Mouse (Mus musculus): ENCODE measurements around the gene Adamts20. TPM values are rescaled to one million over a fixed set of nuclear protein-coding genes. Genes with fewer than 3 reads are reported as not detected.

Gene Adamts20
- total and polyA plus RNA-seq, 3 experiments: 2.1 to 3.6 TPM; not detected in 1

GRCm38 (mm10) chr15:94478706-94479105 is 13.5 kb upstream of the Adamts20 start:
- peak overlapping the region; percentile 69 for H3K9ac ChIP-seq (ENCODE audit: control insufficient read depth, low read depth, low read length, poor library complexity, severe bottlenecking)
- peaks cover 0 to 42% of the 10 kb centered on the region in 2 experiments; a peak in 2 of 4 replicates for H3K36me3 ChIP-seq (ENCODE audit: control insufficient read depth in 1 of 2, insufficient read depth in 2 of 2, low read length in 2 of 2)
- H3K27ac ChIP-seq (ENCODE audit: control insufficient read depth, low read depth, low read length): peak overlapping the region; percentile 95
- no peaks in the 10 kb centered on the region for H3K27me3 ChIP-seq (ENCODE audit: control insufficient read depth in 1 of 2, insufficient read depth in 2 of 2, low read length in 2 of 2)
- no peaks in the 10 kb centered on the region for H3K9me3 ChIP-seq (replicated peaks; ENCODE audit: insufficient read depth, low read length)
- peak overlapping the region; percentile 48 to 59 for H3K4me3 ChIP-seq (ENCODE audit: control insufficient read depth in 1 of 2, insufficient read depth in 1 of 2, low read depth in 2 of 2, low read length in 2 of 2)
- peaks cover 35 to 38% of the 10 kb centered on the region in 2 experiments for H3K4me1 ChIP-seq (ENCODE audit: control insufficient read depth in 1 of 2, insufficient read depth in 2 of 2, low read length in 2 of 2)
- DNase-seq (ENCODE audit: low read depth, low spot score): peak; percentile 97
- no peaks in the 10 kb centered on the region for H3K79me2 ChIP-seq (ENCODE audit: control insufficient read depth, insufficient read depth, low read length, poor library complexity)
- no peak for TF ChIP-seq POLR2AphosphoS5 (IDR thresholded peaks at IDR 0.05; ENCODE audit: borderline replicate concordance, low read depth, low read length)
- no peak for TF ChIP-seq USF1 (IDR thresholded peaks at IDR 0.05; ENCODE audit: low read depth, low read length)
- 0 out of 2 replicates have a peak, but pooled peaks have one; percentile 7 for TF ChIP-seq ZKSCAN1 (IDR thresholded peaks at IDR 0.05; ENCODE audit: low read depth, low read length)
- TF ChIP-seq CHD1 (IDR thresholded peaks at IDR 0.05; ENCODE audit: low read depth, low read length): no peak
- TF ChIP-seq EP300 (IDR thresholded peaks at IDR 0.05; ENCODE audit: low read depth in 1 of 2, low read length in 2 of 2): peak; percentile 99
- TF ChIP-seq GABPA (IDR thresholded peaks at IDR 0.05; ENCODE audit: low read depth, low read length): 0 out of 2 replicates have a peak, but pooled peaks have one; percentile 4
- TF ChIP-seq ETS1 (IDR thresholded peaks at IDR 0.05; ENCODE audit: low read depth, low read length): peak; percentile 89
- no peak for TF ChIP-seq ZMIZ1 (IDR thresholded peaks at IDR 0.05; ENCODE audit: low read depth, low read length)
- peak; percentile 64 for TF ChIP-seq MXI1 (IDR thresholded peaks at IDR 0.05; ENCODE audit: low read depth, low read length)
- TF ChIP-seq MAFK (IDR thresholded peaks at IDR 0.05; ENCODE audit: borderline replicate concordance, low read depth, low read length): peak; percentile 56; the same call in 1 of the 2 replicates
- peak; percentile 27; the same call in 1 of the 2 replicates for TF ChIP-seq CHD2 (IDR thresholded peaks at IDR 0.05; ENCODE audit: low read length)
- TF ChIP-seq ZC3H11A (IDR thresholded peaks at IDR 0.05; ENCODE audit: low read depth, low read length): no peak
- no peak for TF ChIP-seq USF2 (IDR thresholded peaks at IDR 0.05; ENCODE audit: borderline replicate concordance in 1 of 2, insufficient read depth in 1 of 2, low read depth in 1 of 2, low read length in 2 of 2)
- peak; percentile 93 for TF ChIP-seq ZNF384 (IDR thresholded peaks at IDR 0.05; ENCODE audit: low read depth, low read length)
- TF ChIP-seq TAL1 (IDR thresholded peaks at IDR 0.05; ENCODE audit: low read length): peak; percentile 94
- peak; percentile 90; the same call in 1 of the 2 replicates for TF ChIP-seq RCOR1 (IDR thresholded peaks at IDR 0.05; ENCODE audit: low read depth, low read length)
- peak; percentile 68 for TF ChIP-seq TBP (IDR thresholded peaks at IDR 0.05; ENCODE audit: low read depth, low read length)
- TF ChIP-seq NELFE (IDR thresholded peaks at IDR 0.05; ENCODE audit: low read depth, low read length): 0 out of 2 replicates have a peak, but pooled peaks have one; percentile 40
- no peak for TF ChIP-seq NRF1 (IDR thresholded peaks at IDR 0.05; ENCODE audit: insufficient read depth, low read depth, low read length, poor library complexity, severe bottlenecking)
- peak; percentile 67; the same call in 1 of the 2 replicates for TF ChIP-seq MEF2A (IDR thresholded peaks at IDR 0.05; ENCODE audit: extremely low read depth, insufficient replicate concordance, low read depth, low read length, poor library complexity, severe bottlenecking)
- TF ChIP-seq MAX (IDR thresholded peaks at IDR 0.05; ENCODE audit: low read length): peak; percentile 78
- TF ChIP-seq CTCF (IDR thresholded peaks at IDR 0.05 in 2 of 3, conservative IDR thresholded peaks at IDR 0.05 in 1 of 3; ENCODE audit: control insufficient read depth in 1 of 3, insufficient read depth in 1 of 3, low read depth in 2 of 3, low read length in 3 of 3, poor library complexity in 1 of 3, severe bottlenecking in 1 of 3): no peak
- 0 out of 2 replicates have a peak, but pooled peaks have one; percentile 33 for TF ChIP-seq MAZ (IDR thresholded peaks at IDR 0.05; ENCODE audit: low read depth, low read length)
- TF ChIP-seq E2F4 (IDR thresholded peaks at IDR 0.05; ENCODE audit: borderline replicate concordance, low read depth, low read length): 0 out of 2 replicates have a peak, but pooled peaks have one; percentile 35
- TF ChIP-seq SIN3A (IDR thresholded peaks at IDR 0.05; ENCODE audit: low read length): peak; percentile 90
- 0 out of 2 replicates have a peak, but pooled peaks have one; percentile 66 for TF ChIP-seq JUND (IDR thresholded peaks at IDR 0.05; ENCODE audit: low read depth, low read length)
- TF ChIP-seq ELF1 (IDR thresholded peaks at IDR 0.05; ENCODE audit: low read depth, low read length): peak; percentile 51; the same call in 1 of the 2 replicates
- peak; percentile 29; the same call in 1 of the 2 replicates for TF ChIP-seq KAT2A (conservative IDR thresholded peaks at IDR 0.05; ENCODE audit: low read depth, low read length)
- peak; percentile 95 for TF ChIP-seq TCF12 (IDR thresholded peaks at IDR 0.05; ENCODE audit: low read depth, low read length)
- no peak for TF ChIP-seq SMC3 (IDR thresholded peaks at IDR 0.05; ENCODE audit: low read depth, low read length)
- TF ChIP-seq POLR2A (IDR thresholded peaks at IDR 0.05; ENCODE audit: control insufficient read depth in 1 of 2, insufficient read depth in 1 of 2, low read depth in 1 of 2, low read length in 2 of 2, poor library complexity in 1 of 2): peak; percentile 42 to 51; a peak in 3 of 4 replicates
- TF ChIP-seq HCFC1 (IDR thresholded peaks at IDR 0.05; ENCODE audit: low read depth, low read length): no peak
- no peak; the same call in 1 of the 2 replicates for TF ChIP-seq RAD21 (IDR thresholded peaks at IDR 0.05; ENCODE audit: low read depth, low read length)
- peak; percentile 97 for TF ChIP-seq MYB (IDR thresholded peaks at IDR 0.05; ENCODE audit: low read depth, low read length)
- no peak for TF ChIP-seq BHLHE40 (IDR thresholded peaks at IDR 0.05; ENCODE audit: borderline replicate concordance, low read depth, low read length)
- no peak for TF ChIP-seq UBTF (IDR thresholded peaks at IDR 0.05; ENCODE audit: borderline replicate concordance, insufficient read depth, low read depth, low read length)

All from MEL (cell line).